Mouse (Mus musculus) layer of hippocampus, postnatal 14 days (tissue): ENCODE data around the gene Tmco5. TPM values are rescaled to one million over a fixed set of nuclear protein-coding genes. Genes with fewer than 3 reads are reported as not detected.
"Not testable (repeated sequence)": the region's sequence is repeated elsewhere in the genome, so short reads cannot be mapped to it uniquely, and the experiment has no call there.

Source experiments
- DNase-seq, 2 experiments: peaks; one replicate each; pipeline ENCODE4 v3.0.0; 2021 to 2022; ENCODE audit warnings: low spot score in 2 of 2, mixed read lengths in 1 of 2
- total RNA-seq, 2 experiments: library from RNA; stranded (reverse); gene quantifications; 2 replicates each; pipeline ENCODE4 v1.2.3; 2021

Gene Tmco5
- total RNA-seq, 2 experiments from 2014 or later: 0.99 to 1.7 TPM

DNA sequence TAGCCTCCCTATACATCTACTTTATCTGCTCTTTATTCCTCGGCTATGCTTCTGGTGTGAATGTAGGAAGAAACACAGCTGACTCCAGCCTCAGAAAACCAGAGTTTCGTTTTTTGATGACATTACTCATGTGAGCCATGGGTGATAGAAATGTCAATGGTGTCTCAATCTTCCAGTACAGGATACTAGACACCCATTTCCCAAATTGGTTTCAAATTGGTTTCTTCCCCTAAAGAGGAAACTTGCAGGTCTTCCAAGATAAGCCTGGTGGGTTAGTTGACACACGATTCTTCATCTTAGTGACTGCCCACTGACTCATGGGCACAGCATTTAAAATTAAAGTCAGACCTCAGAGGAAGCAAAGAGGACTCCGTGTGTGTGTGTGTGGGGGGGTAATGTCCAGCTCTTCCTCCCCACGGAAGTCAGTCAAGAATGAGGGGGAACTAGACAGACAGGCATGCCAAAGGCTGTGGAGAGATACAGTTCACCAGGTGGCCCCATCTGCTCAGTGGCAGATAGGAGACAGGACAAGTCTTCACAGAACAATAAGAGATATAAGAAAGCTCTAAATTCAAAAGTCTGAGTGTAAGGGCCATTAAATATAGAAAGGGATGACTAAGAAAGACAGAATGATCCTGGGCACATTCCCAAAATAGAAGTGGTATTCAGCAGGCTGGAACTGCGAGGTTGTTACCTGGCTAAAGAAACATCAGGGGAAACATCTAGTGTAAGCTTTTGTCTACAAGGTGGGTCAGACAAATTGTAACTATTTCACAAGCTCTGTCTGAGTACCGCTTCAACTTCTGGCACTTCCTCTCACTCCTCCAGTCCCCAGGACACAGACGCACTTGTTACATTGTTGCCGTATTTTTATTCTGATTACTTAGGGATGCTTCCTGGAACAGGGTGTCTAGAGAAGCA lies 44.3 kb downstream of the Tmco5 start:
- DNase-seq: no peak

DNA sequence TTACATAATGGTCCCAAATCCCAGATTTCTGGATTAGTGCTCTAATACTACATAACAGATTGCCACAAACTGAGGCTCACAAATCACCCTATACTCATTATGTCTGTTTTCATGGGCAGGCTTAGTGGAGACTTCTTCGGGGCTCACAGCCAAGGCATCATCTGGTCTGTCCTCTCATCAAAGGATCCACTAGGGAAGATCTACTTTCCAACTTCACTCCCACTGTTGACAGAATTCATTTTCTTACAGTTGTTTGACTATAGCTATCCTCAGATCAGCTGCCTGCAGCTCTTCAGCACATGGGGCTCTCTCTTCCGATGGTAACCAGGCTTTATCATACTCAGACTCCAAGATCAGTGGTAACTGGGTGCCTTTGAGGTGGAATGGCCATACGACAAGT lies 45.2 kb downstream of the Tmco5 start:
- no peak for DNase-seq

DNA sequence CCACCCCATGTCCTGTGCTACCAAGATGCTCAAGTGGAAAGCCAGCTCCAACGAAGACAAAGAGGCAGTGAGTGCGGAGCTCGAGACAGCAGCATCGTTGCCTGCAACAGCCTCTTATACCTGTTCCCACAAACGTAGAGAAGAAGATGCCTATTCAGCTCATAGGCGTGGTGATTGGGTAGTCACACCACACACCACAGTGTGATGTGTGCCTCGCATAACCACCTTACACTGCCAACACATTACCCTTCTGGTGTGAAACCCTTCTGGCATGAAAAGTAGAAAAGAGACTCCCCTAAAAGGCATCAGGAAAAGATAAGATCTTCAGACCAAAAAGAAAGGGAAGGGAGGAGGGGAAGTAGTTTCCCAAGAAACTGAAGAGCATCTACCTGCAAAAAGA lies 45.8 kb downstream of the Tmco5 start:
- DNase-seq: no peak

DNA sequence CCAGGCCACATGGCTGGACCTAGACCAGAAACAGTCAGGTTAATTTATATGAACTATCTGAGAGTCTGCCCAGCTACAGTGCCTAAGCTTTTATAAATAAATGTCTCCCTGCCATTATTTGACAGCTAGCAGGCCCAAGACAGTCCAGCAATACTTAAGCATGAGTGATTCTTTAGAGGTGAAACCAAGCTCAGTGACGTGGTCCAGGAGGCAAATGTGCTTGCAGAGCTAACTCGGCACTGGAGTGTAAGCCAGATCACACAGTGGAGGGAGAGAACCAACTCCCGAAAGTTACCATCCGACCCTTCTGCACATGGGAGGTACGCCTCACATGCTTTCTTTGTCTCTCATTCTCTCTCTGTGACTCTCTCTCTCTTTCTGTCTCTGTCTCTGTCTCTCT lies 46.7 kb downstream of the Tmco5 start:
- no peak for DNase-seq

DNA sequence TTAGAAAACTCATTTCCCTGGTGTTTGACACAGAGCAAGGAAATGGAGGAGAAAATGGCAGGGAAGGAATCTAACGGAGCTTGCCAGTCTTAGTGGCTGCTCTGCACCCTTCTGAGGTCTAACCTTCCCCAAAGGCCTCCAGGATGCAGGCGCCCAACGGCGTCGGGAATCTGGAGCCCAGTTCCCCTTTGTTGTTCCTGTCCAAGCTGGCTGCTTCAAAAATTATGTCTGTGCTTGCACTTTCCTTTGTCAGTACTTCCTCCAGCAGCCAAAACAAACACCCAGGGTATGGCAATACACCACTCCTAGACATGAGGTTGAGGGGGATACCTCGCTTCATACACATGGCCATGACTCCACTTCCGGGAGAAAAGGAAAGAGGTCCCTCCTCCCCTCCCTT lies 53.7 kb downstream of the Tmco5 start:
- DNase-seq: no peak

DNA sequence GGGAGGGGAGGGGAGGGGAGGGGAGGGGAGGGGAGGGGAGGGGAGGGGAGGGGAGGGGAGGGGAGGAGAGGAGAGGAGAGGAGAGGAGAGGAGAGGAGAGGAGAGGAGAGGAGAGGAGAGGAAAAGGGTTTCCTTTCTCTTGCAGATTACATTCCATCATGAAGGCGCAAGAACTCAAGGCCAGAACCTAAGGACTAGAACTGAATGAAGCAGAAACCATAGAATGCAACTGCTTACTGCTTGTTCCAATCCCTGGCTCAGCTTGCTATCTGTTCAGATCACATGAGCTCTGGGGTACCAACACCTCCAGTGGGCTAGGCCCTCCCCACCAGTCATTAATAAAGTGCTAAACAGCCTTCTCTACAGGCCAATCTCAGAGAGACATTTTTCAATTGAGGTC lies 55.7 kb downstream of the Tmco5 start:
- not testable (repeated sequence) for DNase-seq

DNA sequence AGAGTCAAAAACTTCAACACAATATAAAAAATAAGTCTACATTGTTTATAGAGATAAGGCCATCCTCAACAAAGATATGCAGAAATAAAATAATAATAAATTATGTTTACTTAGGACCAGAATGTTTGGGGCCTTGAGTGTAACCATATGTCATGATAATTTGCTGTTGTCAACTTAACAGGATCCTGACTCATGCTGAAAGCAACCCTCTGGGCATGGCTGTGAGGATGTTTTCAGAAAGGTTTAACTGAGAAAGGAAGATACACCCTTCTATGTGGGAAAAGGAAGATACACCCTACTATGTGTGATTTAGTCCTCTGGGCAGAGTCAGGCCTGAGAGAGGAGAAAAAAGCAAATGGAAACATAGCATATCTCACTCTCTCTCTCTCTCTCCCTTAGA lies 56.3 kb downstream of the Tmco5 start:
- DNase-seq: no peak

DNA sequence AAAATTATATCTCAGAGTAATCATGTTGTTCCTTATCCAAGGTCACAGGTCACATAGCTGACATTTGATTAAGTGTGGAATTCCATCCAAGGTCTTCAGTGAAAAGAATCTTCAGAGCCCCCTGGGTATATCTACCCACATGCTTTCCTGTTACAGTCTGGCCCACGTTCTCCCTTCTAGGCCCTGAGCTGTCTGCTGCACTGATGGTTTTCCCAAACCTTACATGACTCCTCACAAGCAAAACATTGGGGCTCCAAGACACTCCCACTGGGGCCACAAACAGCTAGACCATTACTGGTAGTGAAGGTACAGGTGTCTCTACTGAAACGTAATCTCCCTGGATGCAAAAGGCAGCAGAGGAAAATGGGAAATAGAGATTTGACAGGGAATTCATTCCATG lies 57.9 kb downstream of the Tmco5 start:
- no peak for DNase-seq

DNA sequence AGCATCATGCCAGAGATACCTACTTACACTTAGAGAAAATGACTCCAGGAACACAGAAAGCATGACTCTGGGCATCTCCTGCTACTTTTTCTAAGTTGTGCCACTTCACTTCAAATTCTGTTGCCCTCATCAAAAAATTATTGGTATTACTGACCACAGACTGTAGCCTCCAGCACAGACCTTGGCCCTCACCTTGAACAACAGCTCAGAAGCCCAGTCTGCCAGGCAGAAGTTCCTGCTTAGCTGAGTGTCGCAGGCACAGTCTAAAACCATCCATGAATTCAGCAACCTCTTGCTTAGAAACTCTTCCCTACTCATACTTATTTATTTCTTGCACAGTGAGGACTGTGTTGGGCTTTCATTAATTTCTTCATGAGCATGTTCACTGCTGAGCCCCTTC lies 58.7 kb downstream of the Tmco5 start:
- no peak for DNase-seq

DNA sequence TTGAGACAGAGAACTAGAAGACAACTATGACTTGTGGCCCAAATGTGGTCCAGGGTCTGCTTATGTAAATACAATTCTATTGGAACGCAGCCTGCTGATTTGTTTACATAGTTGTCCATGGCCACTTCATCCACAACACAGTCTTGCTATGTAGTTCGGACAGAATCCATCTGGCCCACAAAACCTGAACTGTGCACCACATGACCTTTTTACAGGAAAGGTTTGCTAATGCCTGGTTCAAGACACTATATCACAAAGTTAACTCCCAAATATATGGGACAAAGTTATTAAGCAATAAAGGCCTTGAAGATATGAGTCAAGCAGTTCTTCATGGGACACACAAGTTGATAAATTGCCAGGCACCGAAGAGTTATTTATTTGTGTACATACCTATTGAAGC lies 63.3 kb downstream of the Tmco5 start:
- DNase-seq: no peak

Other genes starting within 250 kb of the Tmco5 start
- 10 to 100 TPM; 73.6 to 81.9 TPM for gene Spred1, start 242.7 kb downstream of the Tmco5 start, total RNA-seq